Mouse (Mus musculus) monocyte, adult 59 days (primary cell): Measurements from ENCODE around the gene Cass4. TPM values are rescaled to one million over a fixed set of nuclear protein-coding genes. Genes with fewer than 3 reads are reported as not detected.

ENCODE experiments used
- total RNA-seq, 2 experiments: library from RNA; stranded (reverse); gene quantifications; one replicate each; pipeline ENCODE4 v1.2.4; 2023

Gene Cass4
- total RNA-seq: 10 to 100 TPM; 13.3 to 15.2 TPM

DNA sequence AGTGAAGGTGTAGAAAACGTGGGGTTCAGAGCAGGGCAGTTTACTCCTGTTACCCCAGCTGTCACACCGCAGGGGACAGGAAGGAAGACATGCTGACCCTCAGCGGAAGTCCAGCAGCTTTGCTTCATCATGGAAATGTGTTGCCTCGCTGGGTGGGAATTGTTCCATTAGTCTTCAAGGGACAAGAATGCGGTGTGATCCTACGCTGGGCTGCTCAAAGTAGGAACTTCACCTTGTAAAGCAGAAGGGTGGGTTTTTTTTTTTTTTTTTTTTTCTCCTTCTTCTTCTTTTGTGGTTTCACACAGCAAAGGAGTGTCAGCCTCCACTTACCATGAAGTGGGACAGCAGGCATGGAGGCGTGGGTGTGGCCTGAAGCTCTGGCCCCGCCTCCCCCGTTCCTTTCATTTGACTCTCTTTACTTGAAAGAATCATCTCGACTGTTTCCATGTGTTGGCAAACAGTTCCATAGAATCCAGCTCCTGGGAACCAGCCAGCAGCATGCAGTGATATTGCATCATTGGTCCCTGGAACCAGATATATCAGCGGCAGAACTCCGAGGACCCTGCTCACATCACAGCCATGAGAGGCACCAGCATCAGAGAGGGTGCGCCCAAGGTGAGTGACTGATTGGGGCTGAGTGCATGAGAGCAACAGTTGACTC lies at the start of gene Cass4:
TSS of gene Cass4 (plus strand) at position 404 of the 661 bp plus-strand sequence.

DNA sequence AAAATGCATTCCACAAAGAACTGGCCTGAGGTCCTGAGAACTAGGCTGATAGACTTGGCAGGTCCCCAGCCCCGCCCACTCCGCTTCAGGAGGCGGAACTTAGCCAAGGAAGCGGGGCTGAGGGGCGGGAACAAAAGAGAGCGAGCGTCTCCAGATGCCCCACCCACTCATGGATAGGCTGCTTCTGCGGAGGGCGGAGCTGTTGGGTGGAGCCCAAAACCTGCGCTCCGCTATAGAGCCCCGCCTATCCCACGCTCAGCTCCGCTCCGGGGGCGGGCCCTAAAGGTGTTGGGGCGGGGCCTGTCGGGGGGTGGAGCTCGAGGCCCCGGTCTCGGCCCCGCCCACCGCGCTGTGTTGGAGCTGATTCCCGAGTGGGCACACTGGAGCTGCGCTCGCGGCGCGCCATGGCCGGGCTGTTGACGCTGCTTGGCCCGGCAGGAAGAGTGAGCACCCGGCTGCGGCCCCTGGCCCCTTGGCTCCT lies 48.3 kb upstream of the Cass4 start, which contains the start of gene Fam210b:
TSS of gene Fam210b (plus strand) at position 308 of the 481 bp plus-strand sequence.

DNA sequence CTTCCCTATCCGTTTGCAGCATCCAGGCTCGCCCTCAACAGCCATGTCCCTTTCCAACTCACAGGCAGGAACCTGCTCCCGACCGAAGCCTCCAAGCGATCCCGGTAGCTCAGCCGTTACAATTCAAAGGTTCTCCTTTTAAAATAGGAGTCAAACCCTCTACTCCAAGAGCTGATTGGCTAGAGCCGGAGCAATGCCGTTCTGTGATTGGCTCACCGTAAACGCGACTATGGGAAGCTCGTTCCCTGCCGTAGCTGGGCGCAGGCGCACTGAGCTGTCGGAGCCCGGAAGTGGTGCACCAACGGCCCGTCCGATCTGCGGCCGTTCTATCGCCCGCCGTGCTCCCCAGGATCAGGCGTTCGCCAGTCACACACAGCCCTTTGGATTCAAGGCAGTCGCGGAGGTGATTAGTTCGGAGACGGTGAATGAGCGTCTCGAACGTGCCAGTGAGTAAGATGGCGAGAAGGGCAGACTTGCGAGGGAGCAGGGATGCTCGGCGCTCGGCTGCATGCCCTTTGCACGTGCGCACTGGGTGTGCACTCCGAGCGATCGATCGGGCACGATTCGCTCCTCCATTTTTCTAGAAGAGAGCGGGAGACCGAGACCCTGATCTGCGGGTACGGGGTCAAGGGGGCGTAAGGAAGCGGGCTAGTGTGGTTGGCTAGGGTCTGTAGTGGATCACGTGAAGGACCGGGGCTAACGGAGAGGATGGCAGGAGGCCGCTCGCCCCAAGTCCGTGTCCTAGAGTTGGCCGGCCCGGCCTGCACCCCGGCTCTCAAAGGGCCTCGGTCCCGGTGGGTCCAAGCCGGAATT lies 23.0 kb upstream of the Cass4 start, which contains the start of the genes Aurka and Cstf1:
TSS of gene Aurka (minus strand) at position 125 of the 813 bp plus-strand sequence.
TSS of gene Cstf1 (plus strand) at position 271 of the 813 bp plus-strand sequence.

DNA sequence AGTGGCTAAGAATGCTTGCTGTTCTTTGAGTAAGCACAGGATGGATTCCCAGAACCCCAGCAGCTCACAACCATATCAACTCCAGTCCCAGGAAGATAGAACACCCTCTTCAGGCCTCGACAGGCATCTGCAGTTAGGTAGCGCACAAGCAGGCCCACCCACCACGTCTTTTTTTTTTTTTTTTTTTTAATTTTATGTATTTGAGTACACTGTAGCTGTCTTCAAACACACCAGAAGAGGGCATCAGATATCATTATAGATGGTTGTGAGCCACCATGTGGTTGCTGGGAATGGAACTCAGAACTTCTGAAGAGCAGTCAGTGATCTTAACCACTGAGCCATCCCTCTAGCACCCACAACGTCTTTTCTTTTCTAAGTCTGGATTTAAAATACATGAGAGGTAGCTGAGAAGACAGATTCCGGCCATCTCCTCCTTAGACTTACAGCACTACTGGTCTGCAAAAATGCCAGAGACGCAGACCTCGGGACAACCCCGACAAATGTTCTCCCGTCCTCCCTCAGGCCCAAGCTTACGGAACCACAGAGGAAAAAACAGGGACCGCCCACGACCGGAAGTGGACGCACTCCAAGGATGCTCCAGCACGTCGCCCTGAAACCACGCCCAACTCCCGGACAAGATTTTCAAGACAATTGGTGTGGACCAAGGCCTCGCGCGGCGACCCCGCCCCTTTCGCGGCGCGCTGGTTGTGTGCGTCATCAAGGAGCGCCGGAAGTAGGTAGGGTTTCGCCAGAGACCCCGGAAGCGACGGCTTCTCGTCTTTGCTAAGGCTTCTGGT lies 46.4 kb downstream of the Cass4 start, which contains the start of gene Rtf2:
TSS of gene Rtf2 (plus strand) at position 714 of the 797 bp plus-strand sequence.

DNA sequence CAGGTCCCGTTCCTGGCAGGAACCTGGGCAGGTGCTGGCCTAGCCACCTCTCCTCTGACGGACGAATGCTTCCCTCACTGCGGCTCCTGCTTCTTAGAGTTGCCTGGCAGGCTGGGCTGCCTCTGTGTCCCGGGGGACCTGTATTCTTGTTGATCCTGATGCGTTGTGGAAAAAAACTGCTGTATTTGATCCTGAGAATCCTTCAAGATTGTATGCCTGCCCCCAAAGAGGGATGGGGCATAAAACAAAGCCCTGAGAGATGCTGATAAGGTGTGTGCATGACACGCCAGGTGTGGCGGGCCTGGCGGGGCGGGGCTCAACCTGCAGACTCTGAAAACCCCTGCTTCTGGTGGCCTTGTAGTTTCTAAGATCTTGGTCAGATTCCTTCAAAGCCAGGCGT lies 64.9 kb downstream of the Cass4 start, which contains the start of gene Gcnt7:
TSS of gene Gcnt7 (minus strand) at position 101 of the 400 bp plus-strand sequence.

DNA sequence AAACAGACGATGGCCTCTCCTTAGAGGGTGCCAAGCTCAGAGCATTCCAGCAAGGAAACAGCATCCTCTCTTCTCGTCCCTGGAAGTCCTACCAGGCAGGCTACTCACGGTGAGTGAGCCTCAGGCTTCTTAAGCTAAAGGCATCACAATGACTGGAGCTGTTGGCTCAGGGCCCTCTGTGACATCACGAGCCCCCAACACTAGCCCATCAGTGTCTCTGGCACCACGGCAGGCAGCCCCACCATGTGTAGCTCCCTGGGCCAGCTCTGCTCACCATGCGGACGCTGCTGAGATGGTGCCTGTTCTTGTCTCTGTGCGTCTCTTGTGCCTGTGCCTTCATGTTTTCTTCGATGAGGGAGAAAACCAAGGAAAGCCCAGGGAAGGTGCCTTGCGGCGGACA lies 78.7 kb downstream of the Cass4 start, which contains the start of gene Fam209:
TSS of gene Fam209 (plus strand) at position 203 of the 400 bp plus-strand sequence.

Other genes starting within 250 kb of the Cass4 start
- not detected for gene Mc3r, start 145.3 kb upstream of the Cass4 start, total RNA-seq
- 10 to 100 TPM in 1 of 2 experiments, 1 to 10 TPM in 1; 9.6 to 10.7 TPM for gene Fam210b, start 48.2 kb upstream of the Cass4 start, total RNA-seq
- gene Aurka, start 23.3 kb upstream of the Cass4 start, total RNA-seq: 1 to 10 TPM; 4.7 to 5.2 TPM
- gene Cstf1, start 23.1 kb upstream of the Cass4 start, total RNA-seq: 10 to 100 TPM; 28.4 to 28.7 TPM
- 100 to 1,000 TPM in 1 of 2 experiments, 10 to 100 TPM in 1; 95.4 to 103 TPM for gene Rtf2, start 46.8 kb downstream of the Cass4 start, total RNA-seq
- not detected for gene Gcnt7, start 64.8 kb downstream of the Cass4 start, total RNA-seq
- gene Fam209, start 78.7 kb downstream of the Cass4 start, total RNA-seq: 1 to 10 TPM; 3.5 to 6.0 TPM
- not detected for gene Tfap2c, start 155.8 kb downstream of the Cass4 start, total RNA-seq